Mouse (Mus musculus) MEL (cell line): ENCODE results near the gene Kmt5a.
A peak's percentile ranks its signal among the peaks of the same experiment; 100 is the strongest.

ENCODE experiments used
- CHD1 ChIP-seq: IDR thresholded peaks from 2 replicates; pipeline ENCODE4 v1.6.1; 2012; ENCODE audit warnings: low read depth, mild to moderate bottlenecking, inconsistent platforms, low read length, improper control_type of control experiment
- CHD2 ChIP-seq: IDR thresholded peaks from 2 replicates; pipeline ENCODE4 v1.6.1; 2011; ENCODE audit warnings: low read length, improper control_type of control experiment
- CTCF ChIP-seq, 3 experiments: IDR thresholded peaks in 2 of 3; conservative IDR thresholded peaks in 1 of 3; 2 replicates each; pipeline ENCODE4 v1.5.1; 2011 to 2012; ENCODE audit warnings: low read length in 3 of 3, low read depth in 2 of 3, mild to moderate bottlenecking in 2 of 3, improper control_type of control experiment in 1 of 3, inconsistent platforms in 1 of 3, mixed read lengths in 1 of 3, moderate library complexity in 1 of 3; ENCODE audit not compliant: control insufficient read depth in 1 of 3, insufficient read depth in 1 of 3, poor library complexity in 1 of 3, severe bottlenecking in 1 of 3
- E2F4 ChIP-seq: IDR thresholded peaks from 2 replicates; pipeline ENCODE4 v1.6.1; 2011; ENCODE audit warnings: low read depth, low read length, improper control_type of control experiment, borderline replicate concordance
- EP300 ChIP-seq, 2 experiments: IDR thresholded peaks; 2 replicates each; pipeline ENCODE4 v1.6.1; 2011; ENCODE audit warnings: improper control_type of control experiment in 2 of 2, low read length in 2 of 2, low read depth in 1 of 2, mild to moderate bottlenecking in 1 of 2
- GABPA ChIP-seq: IDR thresholded peaks from 2 replicates; pipeline ENCODE4 v1.6.1; 2012; ENCODE audit warnings: low read depth, mild to moderate bottlenecking, inconsistent platforms, low read length, improper control_type of control experiment, moderate library complexity
- HCFC1 ChIP-seq: IDR thresholded peaks from 2 replicates; pipeline ENCODE4 v1.6.1; 2012; ENCODE audit warnings: low read depth, mild to moderate bottlenecking, inconsistent platforms, low read length, improper control_type of control experiment, moderate library complexity
- MYC ChIP-seq: IDR thresholded peaks from 2 replicates; pipeline ENCODE4 v1.6.1; 2011; ENCODE audit warnings: low read depth, mild to moderate bottlenecking, low read length, improper control_type of control experiment, moderate library complexity
- NELFE ChIP-seq: IDR thresholded peaks from 2 replicates; pipeline ENCODE4 v1.6.1; 2011; ENCODE audit warnings: low read depth, low read length, improper control_type of control experiment
- POLR2A ChIP-seq, 2 experiments: IDR thresholded peaks; 2 replicates each; pipeline ENCODE4 v1.6.1; 2011 to 2012; ENCODE audit warnings: low read length in 2 of 2, mild to moderate bottlenecking in 2 of 2, control low read depth in 1 of 2, improper control_type of control experiment in 1 of 2, low read depth in 1 of 2, moderate library complexity in 1 of 2; ENCODE audit not compliant: control insufficient read depth in 1 of 2, insufficient read depth in 1 of 2, poor library complexity in 1 of 2
- POLR2AphosphoS2 ChIP-seq: IDR thresholded peaks from 2 replicates; pipeline ENCODE4 v1.6.1; 2011; ENCODE audit warnings: low read length, improper control_type of control experiment
- SMC3 ChIP-seq: IDR thresholded peaks from 2 replicates; pipeline ENCODE4 v1.6.1; 2011; ENCODE audit warnings: low read depth, low read length, improper control_type of control experiment
- ZC3H11A ChIP-seq: IDR thresholded peaks from 2 replicates; pipeline ENCODE4 v1.6.1; 2012; ENCODE audit warnings: low read depth, mild to moderate bottlenecking, inconsistent platforms, low read length, improper control_type of control experiment

DNA sequence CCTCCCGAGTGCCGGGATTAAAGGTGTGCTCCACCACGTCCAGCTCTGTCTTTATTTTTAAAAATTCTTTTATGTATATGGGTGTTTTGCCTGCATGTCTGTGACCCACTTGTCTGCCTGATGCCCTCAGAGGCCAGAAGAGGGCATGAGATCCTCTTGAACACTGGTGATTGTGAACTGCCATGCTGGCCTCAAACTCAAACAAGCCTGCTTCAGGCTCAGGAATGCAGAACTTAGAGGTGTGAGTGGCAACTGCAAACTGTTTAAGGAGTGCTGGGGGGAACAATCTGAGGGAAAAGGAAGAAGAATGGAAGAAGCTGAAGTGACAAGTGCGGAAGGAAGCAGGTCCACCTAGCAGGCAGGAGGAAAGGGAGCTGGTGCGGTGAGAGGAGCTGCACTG, 1.5 kb upstream of the Kmt5a start:
- no peak for TF ChIP-seq E2F4
- TF ChIP-seq SMC3: peak; percentile 57
- TF ChIP-seq CHD2: no peak
- no peak for TF ChIP-seq CHD1
- TF ChIP-seq NELFE: no peak
- TF ChIP-seq POLR2A (IDR thresholded peaks at IDR 0.05; ENCODE audit: control insufficient read depth in 1 of 2, insufficient read depth in 1 of 2, low read depth in 1 of 2, low read length in 2 of 2, poor library complexity in 1 of 2): no peak
- TF ChIP-seq GABPA: no peak
- TF ChIP-seq ZC3H11A: 0 out of 2 replicates have a peak, but pooled peaks have one; percentile 15
- peak in 2 of 3 experiments; percentile 49 to 58; a peak in 4 of 6 replicates for TF ChIP-seq CTCF (IDR thresholded peaks at IDR 0.05 in 2 of 3, conservative IDR thresholded peaks at IDR 0.05 in 1 of 3; ENCODE audit: control insufficient read depth in 1 of 3, insufficient read depth in 1 of 3, low read depth in 2 of 3, low read length in 3 of 3, poor library complexity in 1 of 3, severe bottlenecking in 1 of 3)
- TF ChIP-seq HCFC1: no peak
- TF ChIP-seq POLR2AphosphoS2: no peak
- TF ChIP-seq EP300 (IDR thresholded peaks at IDR 0.05; ENCODE audit: low read depth in 1 of 2, low read length in 2 of 2): no peak
- TF ChIP-seq MYC: no peak
